Mouse (Mus musculus) spleen, adult 18-20 months (tissue): ENCODE data around the gene Slc13a3.

ENCODE experiments used
- DNase-seq, 2 experiments: peaks; one replicate each; pipeline ENCODE4 v3.0.0; 2022; ENCODE audit warnings: mixed read lengths in 2 of 2

Gene Slc13a3

DNA sequence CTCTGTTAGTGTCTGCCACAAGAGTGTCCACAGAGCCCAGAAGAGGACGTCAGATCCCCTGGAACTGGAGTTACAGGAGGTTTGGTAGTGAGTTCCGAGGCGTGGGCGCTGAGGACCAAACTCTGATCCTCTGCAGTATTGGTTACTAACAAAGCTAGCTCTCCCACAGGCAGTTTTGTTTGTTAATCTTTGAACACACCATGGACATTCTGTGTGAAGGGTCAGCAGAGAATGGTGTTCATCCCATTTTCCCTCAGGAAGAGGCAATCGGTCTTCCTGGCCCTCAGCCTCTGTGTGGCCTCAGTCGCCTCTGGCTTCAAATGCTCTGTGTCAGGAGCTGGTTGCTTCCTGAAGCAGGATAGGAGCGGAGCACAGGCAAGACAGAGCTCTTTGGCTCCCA lies 2.4 kb upstream of the Slc13a3 start:
- DNase-seq, result no peak

DNA sequence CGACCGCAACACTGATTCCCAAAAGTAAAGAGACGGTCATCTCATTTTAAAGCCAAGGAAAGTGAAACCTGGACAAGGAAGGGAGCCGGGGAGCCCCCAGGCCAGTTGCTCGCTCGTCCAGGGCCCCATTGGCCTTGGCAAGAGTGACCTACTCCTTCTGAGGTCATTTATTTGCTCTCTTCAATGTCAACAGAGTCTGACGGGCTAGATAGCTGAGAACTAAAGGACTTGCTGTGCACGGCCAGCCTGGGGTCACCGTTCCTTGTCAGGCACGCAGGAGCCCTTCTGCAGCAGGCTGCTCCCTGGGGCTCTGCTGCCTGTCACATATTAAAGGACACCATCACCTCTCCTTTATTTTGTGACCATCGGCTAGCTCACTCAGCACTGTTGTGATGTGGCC lies 1.1 kb downstream of the Slc13a3 start:
- no peak for DNase-seq

DNA sequence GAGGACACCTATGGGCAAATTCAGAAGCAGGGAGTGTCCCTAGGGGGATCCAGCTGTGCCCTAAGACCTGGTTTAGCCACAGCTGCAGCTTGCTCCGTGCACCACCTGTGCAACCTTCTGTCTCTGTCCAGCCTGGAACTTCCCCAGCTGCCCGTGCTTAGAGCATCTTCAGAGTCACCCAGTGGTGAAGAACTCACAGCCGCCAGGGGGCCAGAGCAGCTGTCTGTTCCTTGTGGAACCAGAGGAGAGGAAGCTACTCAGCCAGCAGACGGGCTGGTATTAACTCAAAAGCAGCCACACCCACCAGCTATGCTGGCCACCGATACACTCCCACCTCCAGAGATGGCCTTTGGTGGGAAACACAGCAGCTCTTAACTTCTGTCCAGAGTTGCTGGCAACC lies 2.9 kb downstream of the Slc13a3 start:
- peak; percentile 14 to 32 for DNase-seq

DNA sequence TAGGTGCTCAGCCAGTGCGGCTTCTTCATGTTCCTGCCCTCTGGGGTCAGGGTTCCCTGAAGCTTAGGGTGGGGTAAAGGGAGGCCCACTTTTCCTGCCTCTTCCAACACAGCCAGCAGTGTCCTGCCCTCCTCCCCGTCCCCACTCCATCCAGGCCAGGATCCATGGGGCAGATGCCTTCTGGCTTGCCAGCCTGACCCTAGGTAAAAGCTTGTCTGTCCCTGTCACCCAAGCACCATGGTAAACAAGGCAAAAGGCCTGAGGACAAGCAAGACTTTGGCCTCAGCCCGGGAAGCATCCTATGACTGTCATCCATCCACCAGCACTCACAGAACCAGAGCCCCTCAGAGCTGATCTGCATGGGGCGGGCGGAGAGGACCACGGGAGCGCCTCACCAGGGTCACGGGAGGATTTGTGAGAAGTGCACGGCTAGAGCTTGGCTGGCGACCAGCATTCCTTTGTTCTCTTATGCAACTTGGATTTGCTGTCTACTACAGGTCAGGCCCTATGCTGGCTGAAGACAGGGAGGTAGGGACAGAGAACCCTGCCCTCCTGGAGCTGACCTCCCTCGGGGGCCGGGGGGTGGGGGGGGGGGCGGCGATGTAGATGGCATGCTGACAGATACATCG lies 5.1 kb downstream of the Slc13a3 start:
- DNase-seq, result no peak

DNA sequence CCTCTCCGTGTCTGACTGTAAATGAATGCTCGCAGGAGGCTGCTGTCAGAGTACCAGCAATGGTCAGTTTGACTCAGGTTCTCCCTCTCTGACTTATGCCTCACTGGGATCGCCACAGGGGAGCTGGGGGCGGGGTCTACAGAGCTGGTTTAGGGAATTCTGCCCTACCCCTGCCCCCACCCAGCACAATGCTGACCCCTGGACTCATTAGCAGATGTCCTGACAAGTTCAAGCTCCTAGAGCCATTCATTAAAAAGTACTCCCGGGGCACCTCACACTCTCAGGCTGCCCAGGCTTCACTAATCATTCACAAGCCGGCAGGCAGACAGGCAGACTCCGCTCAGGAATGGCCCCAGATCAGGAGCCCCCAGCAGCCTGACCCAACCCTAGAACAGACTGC lies 13.4 kb downstream of the Slc13a3 start:
- no peak for DNase-seq

DNA sequence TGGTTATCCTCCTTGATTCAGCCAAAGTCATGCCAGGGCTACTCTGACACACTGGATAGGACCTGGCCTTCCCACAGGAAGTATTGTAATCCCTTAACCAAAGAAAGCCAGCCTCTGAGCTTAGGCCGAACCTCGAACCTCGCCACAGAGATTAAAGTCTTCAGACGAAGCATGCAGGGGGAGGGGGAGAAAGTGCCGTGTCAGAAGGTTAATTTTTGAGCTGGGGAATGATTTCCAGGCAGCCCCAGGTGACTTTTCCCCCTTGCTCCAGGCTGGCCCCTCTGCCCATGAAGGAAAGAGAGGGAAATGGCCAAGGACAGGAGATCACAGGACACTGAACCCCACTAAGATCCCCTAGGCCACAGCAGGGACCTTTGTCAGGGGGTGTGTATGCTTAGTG lies 14.8 kb downstream of the Slc13a3 start:
- no peak for DNase-seq

DNA sequence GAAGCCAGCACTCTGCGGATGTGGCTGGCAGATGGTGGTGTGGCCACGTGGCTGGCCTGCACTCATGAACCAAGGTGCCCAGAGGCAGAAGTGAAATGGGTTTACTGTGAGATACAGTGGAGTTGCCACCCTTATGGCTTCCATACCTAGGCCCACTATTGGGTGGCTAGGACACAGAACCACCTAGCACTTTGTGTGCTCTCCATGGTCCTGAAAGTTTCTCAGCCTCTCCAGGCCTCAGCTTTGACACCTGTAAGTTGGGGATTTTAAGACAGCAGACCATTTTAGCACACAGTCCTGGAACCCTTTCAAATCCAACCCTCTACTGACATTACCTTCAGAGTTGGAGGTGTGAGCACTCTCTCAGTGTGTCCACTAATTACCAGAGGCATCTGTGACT lies 16.3 kb downstream of the Slc13a3 start:
- no peak for DNase-seq

DNA sequence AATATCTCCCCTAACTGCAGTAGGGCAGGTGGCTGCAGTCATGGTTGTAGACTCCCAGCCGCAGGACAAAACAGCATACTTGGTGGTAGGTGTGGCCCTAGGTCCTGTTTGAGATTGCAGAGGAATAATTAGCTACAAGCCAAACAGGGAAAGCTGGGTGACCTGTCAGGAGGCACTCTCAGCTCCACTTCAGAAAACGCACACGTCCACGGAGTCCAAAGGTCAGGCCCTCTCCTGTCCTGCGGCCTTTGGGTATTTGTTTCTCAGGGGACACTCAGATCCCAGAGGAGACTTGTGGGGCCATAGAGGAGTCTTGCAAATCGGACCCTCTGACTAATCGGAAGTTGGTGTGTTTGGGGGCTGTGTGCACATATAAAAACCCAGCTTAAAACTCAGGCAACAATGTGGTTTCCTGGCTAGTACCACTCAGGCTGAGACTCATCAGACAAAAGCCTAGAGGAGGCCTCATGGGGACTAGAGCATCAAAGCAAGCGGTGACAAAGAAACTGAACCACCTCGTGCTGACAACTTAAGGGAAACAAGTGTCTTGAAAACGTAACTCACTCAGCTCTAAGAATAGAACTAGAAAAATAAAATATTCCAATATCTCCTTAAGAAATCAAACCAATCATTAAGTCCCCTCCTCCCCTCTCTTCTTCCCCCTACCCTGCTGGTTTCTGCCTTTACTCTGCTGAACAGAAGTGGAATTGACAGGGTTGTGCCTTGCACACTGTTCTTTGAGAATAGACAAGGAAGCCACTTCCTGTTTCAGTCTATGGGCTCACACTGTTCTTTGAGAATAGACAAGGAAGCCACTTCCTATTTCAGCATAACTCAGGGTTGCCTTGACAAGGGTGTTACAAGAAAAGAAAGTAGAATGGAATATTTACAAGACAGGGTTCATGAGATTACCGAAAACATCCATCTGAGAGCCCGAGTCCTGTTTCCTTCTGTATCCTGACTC lies 20.0 kb downstream of the Slc13a3 start:
- peak in 1 of 2 experiments; percentile 7 for DNase-seq

DNA sequence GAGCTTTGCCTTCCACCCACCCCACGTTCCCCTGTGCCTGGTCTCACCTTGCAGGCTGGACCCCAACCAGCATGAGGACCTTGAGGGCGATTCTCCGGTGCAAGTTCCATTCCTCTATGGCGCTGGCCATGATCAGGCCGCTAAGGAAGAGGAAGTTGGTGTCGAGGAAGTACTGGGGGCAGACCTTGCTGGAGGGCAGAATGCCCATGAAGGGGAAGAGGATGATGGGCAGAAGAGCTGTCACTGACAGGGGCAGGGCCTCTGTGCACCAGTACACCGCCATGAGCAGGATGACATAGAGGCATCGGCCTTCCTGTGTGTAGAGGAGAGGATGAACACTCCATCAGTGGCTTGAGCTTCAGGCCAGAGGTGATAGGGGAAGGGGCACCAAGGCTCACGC lies 24.6 kb downstream of the Slc13a3 start:
- no peak for DNase-seq

DNA sequence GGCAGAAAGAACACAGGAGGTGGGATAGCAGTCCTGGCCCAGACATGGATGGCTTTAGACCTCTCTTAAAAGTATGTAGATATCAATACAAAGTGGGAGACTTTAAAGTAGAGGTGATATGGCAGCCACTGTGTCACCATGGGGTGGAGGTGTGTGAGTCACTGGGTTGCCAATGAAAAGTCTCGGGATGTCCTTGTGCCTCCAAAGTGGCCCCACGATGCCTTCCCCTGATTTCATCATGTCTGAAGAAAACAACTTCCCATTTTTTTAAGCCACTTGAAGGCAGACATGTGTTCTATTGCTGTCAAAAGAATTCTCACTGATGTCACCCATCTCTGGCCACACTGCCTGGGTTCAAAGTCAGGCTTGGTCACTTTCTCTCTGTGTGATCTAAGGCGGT lies 28.2 kb downstream of the Slc13a3 start:
- DNase-seq, result no peak

DNA sequence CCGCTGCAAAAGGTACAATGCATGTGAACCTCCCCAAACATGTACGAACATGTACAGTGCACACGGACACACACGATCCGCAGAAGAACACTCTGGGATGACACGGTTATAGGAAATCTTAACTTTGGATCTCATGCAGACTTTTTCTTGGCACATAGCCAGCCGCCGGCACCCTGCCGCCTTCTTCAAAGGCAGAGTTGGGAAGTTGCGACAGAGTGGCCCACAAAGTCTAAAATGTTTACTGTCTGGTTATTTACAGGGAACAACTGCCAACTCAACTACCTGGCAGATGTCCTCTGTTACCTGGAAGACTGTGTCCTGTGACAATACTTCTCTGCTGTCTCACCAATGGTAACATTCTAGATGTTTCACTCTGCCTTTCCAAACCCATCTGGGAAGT lies 30.0 kb downstream of the Slc13a3 start:
- DNase-seq, result no peak

DNA sequence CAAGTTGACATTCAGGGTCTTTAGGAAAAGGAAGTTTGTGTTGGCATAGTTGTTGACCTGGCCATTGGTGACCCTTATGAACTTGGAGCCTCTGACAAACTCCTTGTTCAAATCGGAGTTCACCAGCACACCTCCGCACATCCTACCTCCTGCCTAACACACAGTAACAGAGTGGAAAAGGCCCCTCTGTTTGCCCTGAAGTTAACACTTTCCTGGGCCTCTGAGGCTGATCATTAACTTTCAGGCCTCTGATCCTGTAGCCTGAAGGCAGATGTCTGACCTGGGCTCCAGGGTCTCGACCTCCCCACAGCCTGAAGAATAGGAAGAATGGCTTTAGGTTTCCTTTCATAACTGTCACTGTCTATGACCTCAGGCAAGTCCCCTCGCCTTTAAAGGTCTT lies 31.4 kb downstream of the Slc13a3 start:
- no peak for DNase-seq

DNA sequence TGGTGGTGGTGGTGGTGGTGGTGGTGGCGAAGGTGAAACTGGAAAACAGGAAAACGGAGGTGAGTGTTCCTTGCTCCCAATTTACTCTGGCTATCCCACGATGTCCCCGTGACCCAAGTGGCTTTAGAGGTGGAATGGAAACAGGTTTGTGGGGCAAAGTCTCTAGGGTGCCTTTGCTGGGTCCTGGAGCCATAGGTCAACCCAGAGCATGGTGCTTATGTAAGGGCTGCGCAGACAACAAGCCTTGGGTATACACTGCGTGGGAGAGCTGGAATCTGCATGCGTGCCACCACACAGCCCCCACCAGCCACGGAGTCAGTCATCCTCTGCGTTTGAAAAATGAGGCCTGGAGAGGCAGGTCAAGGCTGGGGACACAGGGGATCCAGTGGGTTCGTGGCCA lies 33.4 kb downstream of the Slc13a3 start:
- DNase-seq, result no peak

DNA sequence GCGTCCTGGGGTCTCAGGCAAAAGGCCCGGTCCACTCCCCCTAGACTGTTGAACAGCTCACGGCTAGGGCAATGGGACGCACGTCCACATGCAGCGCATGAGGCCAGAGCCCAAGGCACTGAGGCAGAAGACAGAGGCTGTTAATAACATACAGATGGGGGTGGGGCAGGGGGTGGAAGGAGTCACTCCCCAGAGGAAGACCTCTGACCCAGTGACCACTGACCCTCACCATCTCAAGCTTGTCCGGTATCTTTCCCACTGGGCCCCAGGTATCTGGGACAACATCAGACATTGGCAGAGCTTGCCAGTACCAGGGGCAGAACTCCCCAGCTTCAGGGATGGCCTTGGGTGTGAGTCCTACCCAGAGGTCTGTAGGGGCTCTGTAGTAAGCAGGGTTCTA lies 34.1 kb downstream of the Slc13a3 start:
- DNase-seq, result no peak

DNA sequence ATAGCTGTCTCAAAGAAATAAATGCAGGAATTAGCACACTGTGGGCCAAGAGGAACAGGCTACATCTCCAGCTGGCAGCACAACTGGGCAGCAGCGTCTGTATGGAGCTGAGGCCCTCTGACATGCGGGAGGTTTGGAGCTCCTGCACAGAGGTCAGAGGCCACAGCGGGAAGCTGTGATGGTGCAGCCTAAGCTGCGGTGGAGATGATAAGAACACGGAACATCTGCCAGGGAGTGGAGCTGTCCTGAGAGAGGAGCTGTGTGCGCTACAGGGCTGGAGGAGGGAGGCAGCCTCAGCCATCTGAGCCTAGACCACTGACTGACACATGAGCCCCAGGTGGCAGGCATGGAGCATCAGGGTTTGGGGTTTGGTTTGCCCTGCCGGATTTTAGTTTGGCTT lies 44.3 kb downstream of the Slc13a3 start:
- DNase-seq, result no peak

DNA sequence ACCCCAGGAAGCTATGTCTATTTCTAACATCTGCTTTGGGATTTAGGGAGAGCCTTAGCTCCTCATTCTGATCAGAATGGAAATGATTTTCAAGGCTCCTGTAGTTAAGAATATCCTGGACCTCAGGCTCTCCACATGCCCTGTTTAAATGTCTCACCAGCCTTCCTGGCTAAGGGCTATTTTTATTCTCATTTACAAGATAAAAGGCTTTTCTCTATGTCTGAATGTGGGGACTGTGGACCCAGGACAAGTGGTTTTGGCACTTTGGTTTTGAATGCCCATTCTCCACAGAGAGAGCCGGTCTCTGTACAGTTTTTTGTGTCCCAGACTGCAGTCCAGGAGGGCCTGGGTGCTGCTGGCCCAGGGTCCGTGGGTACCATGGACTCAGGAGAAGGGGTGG lies 52.8 kb downstream of the Slc13a3 start:
- DNase-seq, result no peak

DNA sequence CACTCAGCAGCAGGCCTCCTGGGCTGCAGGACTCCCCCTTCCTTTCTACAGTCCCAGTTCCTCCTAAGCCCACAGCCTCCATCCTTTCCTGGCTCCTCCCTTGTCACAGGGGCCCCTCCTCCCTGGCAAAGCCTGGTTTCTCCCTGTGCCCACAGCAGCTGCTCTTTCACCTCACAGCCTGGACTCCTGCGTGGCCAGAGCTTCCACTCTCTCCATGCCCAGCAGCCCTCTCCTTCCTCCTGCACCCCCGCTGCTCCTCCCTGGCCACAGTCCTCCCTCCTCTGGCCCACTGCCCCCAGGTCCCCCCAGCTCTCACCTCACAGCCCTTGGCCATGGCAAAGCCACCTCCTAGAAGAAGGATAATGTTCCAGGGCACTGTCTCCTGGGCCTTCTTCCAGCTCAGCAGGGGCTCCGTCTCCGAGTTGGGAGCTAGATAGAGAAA lies 53.3 kb downstream of the Slc13a3 start:
- no peak for DNase-seq

DNA sequence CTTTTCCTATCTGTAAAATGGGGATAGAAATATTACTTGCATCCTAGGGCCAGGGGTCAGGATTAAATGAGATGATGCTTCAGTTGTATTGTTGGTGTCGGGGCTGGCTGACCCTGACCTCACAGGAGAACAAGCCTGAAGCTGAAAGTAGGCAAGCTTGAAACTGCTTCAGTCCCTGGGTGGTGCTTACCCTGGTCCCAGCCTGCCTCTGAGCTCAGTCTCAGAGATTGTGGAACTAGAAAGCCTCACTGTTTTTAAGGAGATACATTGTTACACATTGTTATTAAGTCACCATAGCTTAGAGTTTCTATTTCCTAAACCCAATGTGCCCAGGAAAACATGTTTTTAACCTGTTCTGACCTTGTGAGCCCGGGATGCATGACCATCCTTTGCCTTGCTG lies 54.5 kb downstream of the Slc13a3 start:
- DNase-seq, result no peak

DNA sequence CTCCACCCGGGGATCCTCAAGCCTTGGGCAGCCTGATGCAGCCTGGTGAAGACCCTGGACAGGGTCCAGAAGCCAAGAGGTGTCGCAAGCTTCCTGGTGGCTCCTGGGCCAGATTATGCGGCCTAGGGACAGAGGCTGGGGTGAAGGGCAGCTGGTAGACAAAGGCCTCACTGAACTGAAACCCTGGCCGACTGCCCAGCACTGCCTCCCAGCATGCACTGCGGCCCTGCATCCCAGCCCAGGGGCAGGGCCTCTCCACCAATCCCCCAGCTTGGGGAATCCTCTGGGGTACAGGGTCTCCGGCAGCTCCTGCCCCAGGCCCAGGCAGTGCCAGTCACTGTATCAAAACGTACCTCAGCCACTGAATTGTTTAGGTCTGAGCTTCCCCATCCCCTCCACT lies 55.7 kb downstream of the Slc13a3 start:
- no peak for DNase-seq

DNA sequence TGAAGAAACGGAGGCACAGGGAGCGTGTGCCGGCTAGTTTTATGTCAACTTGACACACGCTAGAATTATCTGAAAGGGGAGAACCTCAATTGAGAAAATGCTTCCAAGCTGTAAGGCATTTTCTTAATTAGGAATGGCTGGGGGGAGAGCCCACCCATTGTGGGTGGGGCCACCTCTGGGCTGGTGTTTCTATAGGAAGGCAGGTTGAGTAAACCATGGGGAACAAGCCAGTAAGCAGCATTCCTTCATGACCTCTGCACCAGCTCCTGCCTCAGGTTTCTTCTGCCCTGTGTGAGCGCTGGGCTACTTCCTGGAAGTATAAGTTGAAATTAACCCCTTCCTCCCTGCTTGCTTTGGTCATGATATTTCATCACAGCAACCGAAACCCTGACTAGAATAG lies 57.2 kb downstream of the Slc13a3 start:
- no peak for DNase-seq

DNA sequence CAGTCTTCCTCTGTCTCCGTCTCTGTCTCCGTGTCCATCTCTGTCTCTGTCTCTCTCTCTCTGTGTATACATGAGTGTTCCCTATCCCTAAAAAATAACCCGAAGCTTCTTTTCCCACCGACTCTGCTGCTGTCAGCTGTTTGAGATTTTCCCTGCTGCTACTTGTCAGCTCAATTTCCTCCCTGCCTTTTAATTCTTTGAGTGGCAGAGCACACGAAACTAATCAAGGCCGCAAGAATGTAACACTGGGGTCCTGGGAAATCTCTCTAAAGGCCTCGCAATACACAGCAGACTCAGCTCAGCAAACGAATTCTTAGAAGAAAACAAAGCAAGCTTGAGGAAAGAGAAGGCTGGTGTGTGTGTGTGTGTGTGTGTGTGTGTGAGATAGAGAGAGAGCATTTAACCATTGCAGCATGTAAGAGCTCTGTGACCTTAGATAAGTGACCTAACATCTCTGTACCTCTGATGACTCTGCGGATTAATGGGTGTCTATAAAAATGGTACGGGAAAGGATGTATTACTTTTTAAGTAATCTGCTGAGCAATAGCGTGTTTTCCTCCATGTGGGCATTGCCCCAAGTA lies 57.8 kb downstream of the Slc13a3 start:
- no peak for DNase-seq

DNA sequence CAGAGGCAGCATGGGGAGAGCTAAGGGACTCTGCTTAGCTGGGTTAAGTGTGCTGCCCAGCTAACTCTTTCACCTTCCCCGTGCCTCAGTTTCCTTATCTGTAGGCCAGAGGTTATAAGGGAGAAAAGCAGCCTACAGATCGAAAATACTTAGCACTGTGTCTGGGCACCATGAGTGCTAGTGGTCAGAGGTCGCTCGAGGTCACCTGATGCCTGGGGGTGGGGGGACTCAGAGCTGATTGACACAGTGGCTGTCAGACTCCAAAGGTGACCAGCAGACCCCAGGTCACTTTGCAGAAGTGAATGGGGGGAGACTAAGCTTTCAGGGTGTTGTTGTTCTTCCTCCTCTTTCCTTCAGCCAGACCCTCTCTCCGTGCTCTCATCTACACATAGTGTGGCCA lies 58.7 kb downstream of the Slc13a3 start:
- DNase-seq, result no peak

DNA sequence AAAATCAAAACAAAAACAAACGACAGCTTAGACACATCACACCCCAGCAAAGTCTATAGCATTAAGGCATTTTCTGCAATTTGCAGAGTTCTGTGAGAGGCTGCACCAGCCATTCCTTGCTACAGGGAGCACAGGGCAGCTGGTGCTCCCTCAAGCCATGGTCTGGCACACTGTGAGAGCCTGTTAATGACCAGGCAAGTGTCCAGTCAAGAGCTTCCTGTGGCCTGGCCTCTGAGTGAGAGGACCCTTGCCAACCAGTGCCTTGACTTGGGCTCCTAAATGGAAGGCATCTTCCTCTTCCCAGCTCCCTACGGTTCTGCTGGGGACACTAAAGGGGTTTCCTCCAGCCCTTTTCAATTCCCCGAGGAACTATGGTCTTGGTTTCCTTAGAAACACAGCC lies 59.1 kb downstream of the Slc13a3 start:
- no peak for DNase-seq

DNA sequence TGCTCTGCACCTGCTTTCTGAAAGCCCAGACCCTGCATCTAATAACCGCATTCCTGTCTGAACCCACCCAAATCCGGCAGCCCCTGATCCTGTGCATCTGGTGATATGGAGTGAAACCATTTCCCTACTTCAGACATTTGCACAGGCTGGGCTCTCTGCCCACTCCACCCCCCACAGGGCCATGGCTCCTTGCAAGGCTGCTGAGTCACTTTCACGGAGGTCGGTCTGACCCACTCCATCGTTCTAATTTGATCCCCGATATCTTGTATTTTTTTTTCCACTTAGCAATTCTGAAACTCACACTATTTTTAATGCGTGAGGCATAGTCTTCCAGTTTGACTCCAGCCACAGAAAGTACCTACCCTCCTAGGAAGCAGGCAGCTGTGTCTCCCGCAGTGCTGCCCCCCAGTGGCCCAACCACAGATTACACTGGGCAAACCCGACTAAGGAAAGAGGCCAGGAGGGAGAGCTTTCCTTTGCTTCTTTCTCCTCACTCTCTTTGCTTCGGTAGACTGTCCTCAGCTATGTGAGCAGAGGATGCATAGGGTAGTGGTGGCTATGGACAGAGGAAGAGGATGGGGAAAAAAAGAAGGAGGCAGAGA lies 65.2 kb downstream of the Slc13a3 start:
- peak; percentile 31 to 72 for DNase-seq
